Mouse (Mus musculus) MEL (cell line): ENCODE measurements at regions not wholly inside any gene's neighbourhood (a gene's known extent, or its start where the extent isn't known, plus 50 kb on each side); places are given as distances from the start of the nearest gene placed in this dataset.

ENCODE experiments used
- CTCF ChIP-seq, 3 experiments: IDR thresholded peaks in 2 of 3; conservative IDR thresholded peaks in 1 of 3; 2 replicates each; pipeline ENCODE4 v1.5.1; 2011 to 2012; ENCODE audit warnings: low read length in 3 of 3, low read depth in 2 of 3, mild to moderate bottlenecking in 2 of 3, improper control_type of control experiment in 1 of 3, inconsistent platforms in 1 of 3, mixed read lengths in 1 of 3, moderate library complexity in 1 of 3; ENCODE audit not compliant: control insufficient read depth in 1 of 3, insufficient read depth in 1 of 3, poor library complexity in 1 of 3, severe bottlenecking in 1 of 3
- ETS1 ChIP-seq: IDR thresholded peaks from 2 replicates; pipeline ENCODE4 v1.6.1; 2012; ENCODE audit warnings: low read depth, mild to moderate bottlenecking, inconsistent platforms, low read length, improper control_type of control experiment, moderate library complexity
- MEF2A ChIP-seq: IDR thresholded peaks from 2 replicates; pipeline ENCODE4 v1.6.1; 2014; ENCODE audit warnings: low read depth, mild to moderate bottlenecking, inconsistent platforms, low read length, improper control_type of control experiment; ENCODE audit not compliant: poor library complexity, insufficient replicate concordance, severe bottlenecking; ENCODE audit errors: extremely low read depth
- NRF1 ChIP-seq: IDR thresholded peaks from 2 replicates; pipeline ENCODE4 v1.6.1; 2014; ENCODE audit warnings: low read depth, mild to moderate bottlenecking, inconsistent platforms, low read length, improper control_type of control experiment, moderate library complexity; ENCODE audit not compliant: poor library complexity, insufficient read depth, severe bottlenecking
- ZC3H11A ChIP-seq: IDR thresholded peaks from 2 replicates; pipeline ENCODE4 v1.6.1; 2012; ENCODE audit warnings: low read depth, mild to moderate bottlenecking, inconsistent platforms, low read length, improper control_type of control experiment
- ZNF384 ChIP-seq: IDR thresholded peaks from 2 replicates; pipeline ENCODE4 v1.6.1; 2012; ENCODE audit warnings: low read depth, mild to moderate bottlenecking, inconsistent platforms, low read length, improper control_type of control experiment

- TF ChIP-seq NRF1 (no peak), ETS1 (no peak), CTCF (IDR thresholded peaks at IDR 0.05 in 2 of 3, conservative IDR thresholded peaks at IDR 0.05 in 1 of 3; ENCODE audit: control insufficient read depth in 1 of 3, insufficient read depth in 1 of 3, low read depth in 2 of 3, low read length in 3 of 3, poor library complexity in 1 of 3, severe bottlenecking in 1 of 3) (no peak), ZNF384 (no peak), MEF2A (no peak), ZC3H11A (no peak)
These were observed 538.7 kb upstream of the Cdh11 start for GRCm38 (mm10) chr8:103324016-103324665.
